Mouse (Mus musculus): ENCODE data around the gene Ripk3. TPM values are rescaled to one million over a fixed set of nuclear protein-coding genes. Genes with fewer than 3 reads are reported as not detected.
A peak's percentile ranks its signal among the peaks of the same experiment; 100 is the strongest.

Gene Ripk3
- polyA plus RNA-seq, 1 experiment: 0.28 TPM

DNA sequence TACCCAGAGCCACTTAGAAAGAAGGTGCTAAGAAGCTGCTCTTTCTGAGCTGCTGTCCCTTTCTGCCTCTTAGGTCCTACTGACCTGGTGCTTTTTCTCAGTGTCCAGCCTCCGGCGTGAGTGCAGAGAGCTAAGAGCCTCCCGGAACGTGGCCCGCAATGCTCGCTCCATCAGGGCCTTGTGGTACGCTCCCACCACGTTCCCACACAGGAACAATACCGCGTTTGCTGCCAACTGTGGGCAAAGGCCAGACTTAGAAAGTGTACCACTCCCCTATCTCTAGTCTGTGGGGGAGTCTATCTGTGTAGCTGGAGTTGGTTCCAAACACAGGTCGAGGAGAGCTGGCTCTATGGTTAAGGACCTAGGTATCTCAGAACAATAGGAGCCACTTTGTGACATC is 7.9 kb downstream of the Ripk3 start:
- H3K36me3 ChIP-seq (ENCODE audit: control insufficient read depth, insufficient read depth): no peaks in the 10 kb centered on the region
- no peak overlapping the region for H3K4me3 ChIP-seq
- peaks cover 9% of the 10 kb centered on the region for H3K27me3 ChIP-seq (ENCODE audit: control insufficient read depth, insufficient read depth, insufficient read length)
- TF ChIP-seq USF1 (IDR thresholded peaks at IDR 0.05; ENCODE audit: low read depth): no peak
- no peak for TF ChIP-seq TCF3 (IDR thresholded peaks at IDR 0.05; ENCODE audit: insufficient read length, low read depth)
- no peak for TF ChIP-seq TCF12 (IDR thresholded peaks at IDR 0.05; ENCODE audit: insufficient read depth, poor library complexity, severe bottlenecking)
- no peak for TF ChIP-seq MYOD1 (IDR thresholded peaks at IDR 0.05; ENCODE audit: control insufficient read depth in 1 of 3, insufficient read length in 2 of 3, low read depth in 2 of 3)
- no peak overlapping the region for H3ac ChIP-seq (ENCODE audit: control insufficient read depth, insufficient read length)
- H3K4me2 ChIP-seq (ENCODE audit: low read depth): peak overlapping the region; percentile 10
- H3K79me2 ChIP-seq (ENCODE audit: control insufficient read depth, insufficient read depth): no peaks in the 10 kb centered on the region

DNA sequence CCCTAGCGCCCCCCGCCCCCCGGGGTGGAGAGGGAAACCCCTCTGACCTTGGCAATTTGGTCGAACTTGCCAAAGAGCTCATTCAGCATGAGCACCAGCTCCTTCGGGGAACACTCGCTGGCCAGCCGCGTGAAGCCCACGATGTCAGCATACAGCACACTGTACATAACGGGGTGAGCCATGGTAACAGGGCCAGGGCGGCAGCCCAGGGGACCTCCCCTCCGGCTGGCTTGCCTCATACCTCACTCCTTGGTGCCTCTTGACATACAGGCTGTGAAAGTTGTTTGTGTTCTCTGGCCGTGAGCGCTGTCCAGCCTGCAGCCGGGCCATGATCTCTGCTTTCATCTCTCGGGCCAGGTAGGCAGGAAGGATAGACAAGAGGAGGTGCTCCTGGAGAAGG is 9.0 kb downstream of the Ripk3 start:
- H3K27me3 ChIP-seq (ENCODE audit: control insufficient read depth, insufficient read depth, insufficient read length): peaks cover 12% of the 10 kb centered on the region
- TF ChIP-seq POLR2AphosphoS2 (IDR thresholded peaks at IDR 0.05; ENCODE audit: insufficient read length, low read depth): no peak
- TF ChIP-seq MYOD1 (IDR thresholded peaks at IDR 0.05; ENCODE audit: control insufficient read depth in 1 of 3, insufficient read length in 2 of 3, low read depth in 2 of 3): no peak
- TF ChIP-seq TCF12 (IDR thresholded peaks at IDR 0.05; ENCODE audit: insufficient read depth, poor library complexity, severe bottlenecking): no peak
- TF ChIP-seq SRF (IDR thresholded peaks at IDR 0.05; ENCODE audit: control insufficient read depth, insufficient read length, low read depth): no peak
- TF ChIP-seq REST (IDR thresholded peaks at IDR 0.05; ENCODE audit: insufficient read depth, insufficient read length): no peak
- TF ChIP-seq E2F4 (IDR thresholded peaks at IDR 0.05; ENCODE audit: insufficient read depth): no peak
- no peak for TF ChIP-seq MAX (IDR thresholded peaks at IDR 0.05; ENCODE audit: low read depth)
- no peak for TF ChIP-seq POLR2A (IDR thresholded peaks at IDR 0.05; ENCODE audit: insufficient read length, low read depth)
- no peak for TF ChIP-seq MYOG (IDR thresholded peaks at IDR 0.05; ENCODE audit: control insufficient read depth in 1 of 3, insufficient read depth in 1 of 3, insufficient read length in 2 of 3, low read depth in 2 of 3)
- TF ChIP-seq USF1 (IDR thresholded peaks at IDR 0.05; ENCODE audit: low read depth): no peak
- TF ChIP-seq TCF3 (IDR thresholded peaks at IDR 0.05; ENCODE audit: insufficient read length, low read depth): no peak
- no peak for TF ChIP-seq CEBPB (IDR thresholded peaks at IDR 0.05; ENCODE audit: insufficient read depth, poor library complexity, severe bottlenecking)
- H3ac ChIP-seq (ENCODE audit: control insufficient read depth, insufficient read length): no peak overlapping the region
- no peaks in the 10 kb centered on the region for H3K79me2 ChIP-seq (ENCODE audit: control insufficient read depth, insufficient read depth)
- no peak overlapping the region for H3K4me2 ChIP-seq (ENCODE audit: low read depth)
- H3K4me3 ChIP-seq: no peak overlapping the region
- no peaks in the 10 kb centered on the region for H3K36me3 ChIP-seq (ENCODE audit: control insufficient read depth, insufficient read depth)

- H3K4me2 ChIP-seq (ENCODE audit: low read depth): no peak overlapping the region
- peaks cover 18% of the 10 kb centered on the region for H3K27me3 ChIP-seq (ENCODE audit: control insufficient read depth, insufficient read depth, insufficient read length)
- TF ChIP-seq TCF3 (IDR thresholded peaks at IDR 0.05; ENCODE audit: insufficient read length, low read depth): no peak
- no peak for TF ChIP-seq POLR2AphosphoS2 (IDR thresholded peaks at IDR 0.05; ENCODE audit: insufficient read length, low read depth)
- TF ChIP-seq SRF (IDR thresholded peaks at IDR 0.05; ENCODE audit: control insufficient read depth, insufficient read length, low read depth): no peak
- TF ChIP-seq TCF12 (IDR thresholded peaks at IDR 0.05; ENCODE audit: insufficient read depth, poor library complexity, severe bottlenecking): no peak
- TF ChIP-seq POLR2A (IDR thresholded peaks at IDR 0.05; ENCODE audit: insufficient read length, low read depth): no peak
- TF ChIP-seq E2F4 (IDR thresholded peaks at IDR 0.05; ENCODE audit: insufficient read depth): no peak
- TF ChIP-seq REST (IDR thresholded peaks at IDR 0.05; ENCODE audit: insufficient read depth, insufficient read length): no peak
- TF ChIP-seq MYOD1 (IDR thresholded peaks at IDR 0.05; ENCODE audit: control insufficient read depth in 1 of 3, insufficient read length in 2 of 3, low read depth in 2 of 3): no peak
- TF ChIP-seq MYOG (IDR thresholded peaks at IDR 0.05; ENCODE audit: control insufficient read depth in 1 of 3, insufficient read depth in 1 of 3, insufficient read length in 2 of 3, low read depth in 2 of 3): no peak
- no peak for TF ChIP-seq CEBPB (IDR thresholded peaks at IDR 0.05; ENCODE audit: insufficient read depth, poor library complexity, severe bottlenecking)
- TF ChIP-seq MAX (IDR thresholded peaks at IDR 0.05; ENCODE audit: low read depth): no peak
- no peak for TF ChIP-seq USF1 (IDR thresholded peaks at IDR 0.05; ENCODE audit: low read depth)
- no peak overlapping the region for H3ac ChIP-seq (ENCODE audit: control insufficient read depth, insufficient read length)
- H3K79me2 ChIP-seq (ENCODE audit: control insufficient read depth, insufficient read depth): no peaks in the 10 kb centered on the region
- no peak overlapping the region for H3K4me3 ChIP-seq
- H3K36me3 ChIP-seq (ENCODE audit: control insufficient read depth, insufficient read depth): no peaks in the 10 kb centered on the region
Observed at GRCm38 (mm10) chr14:55778686-55779085, 10.0 kb downstream of the Ripk3 start.

DNA sequence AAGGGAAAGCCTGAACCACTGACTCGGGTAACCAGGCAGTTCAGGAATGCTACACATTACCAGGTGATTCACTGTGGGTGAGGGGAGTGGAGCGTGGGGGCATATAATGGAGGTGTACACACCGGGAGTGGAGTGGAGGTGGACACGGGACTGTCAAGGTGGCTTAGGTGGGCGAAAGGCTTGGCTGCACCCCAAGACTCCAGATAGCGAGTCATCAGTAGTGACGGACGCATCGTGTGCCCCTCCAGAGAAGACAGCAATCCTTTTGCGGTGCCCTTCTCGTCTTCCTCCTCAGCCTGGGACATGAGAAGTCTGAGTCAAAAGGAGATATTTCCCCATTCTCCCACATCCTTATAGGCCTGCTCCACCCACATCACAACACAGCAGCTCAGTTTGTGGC is 10.9 kb downstream of the Ripk3 start:
- Histone ChIP-seq H3K79me2 (ENCODE audit: control insufficient read depth, insufficient read depth) (no peaks in the 10 kb centered on the region), H3K36me3 (ENCODE audit: control insufficient read depth, insufficient read depth) (no peaks in the 10 kb centered on the region), H3K4me3 (no peak overlapping the region), H3K4me2 (ENCODE audit: low read depth) (no peak overlapping the region), H3K27me3 (ENCODE audit: control insufficient read depth, insufficient read depth, insufficient read length) (peaks cover 24% of the 10 kb centered on the region), H3ac (ENCODE audit: control insufficient read depth, insufficient read length) (no peak overlapping the region)
- TF ChIP-seq MYOD1 (IDR thresholded peaks at IDR 0.05; ENCODE audit: control insufficient read depth in 1 of 3, insufficient read length in 2 of 3, low read depth in 2 of 3) (no peak), REST (IDR thresholded peaks at IDR 0.05; ENCODE audit: insufficient read depth, insufficient read length) (no peak), MYOG (IDR thresholded peaks at IDR 0.05; ENCODE audit: control insufficient read depth in 1 of 3, insufficient read depth in 1 of 3, insufficient read length in 2 of 3, low read depth in 2 of 3) (no peak), TCF3 (IDR thresholded peaks at IDR 0.05; ENCODE audit: insufficient read length, low read depth) (no peak), SRF (IDR thresholded peaks at IDR 0.05; ENCODE audit: control insufficient read depth, insufficient read length, low read depth) (no peak), POLR2A (IDR thresholded peaks at IDR 0.05; ENCODE audit: insufficient read length, low read depth) (no peak), CEBPB (IDR thresholded peaks at IDR 0.05; ENCODE audit: insufficient read depth, poor library complexity, severe bottlenecking) (no peak), E2F4 (IDR thresholded peaks at IDR 0.05; ENCODE audit: insufficient read depth) (no peak), POLR2AphosphoS2 (IDR thresholded peaks at IDR 0.05; ENCODE audit: insufficient read length, low read depth) (no peak), MAX (IDR thresholded peaks at IDR 0.05; ENCODE audit: low read depth) (no peak), TCF12 (IDR thresholded peaks at IDR 0.05; ENCODE audit: insufficient read depth, poor library complexity, severe bottlenecking) (no peak), USF1 (IDR thresholded peaks at IDR 0.05; ENCODE audit: low read depth) (no peak)

DNA sequence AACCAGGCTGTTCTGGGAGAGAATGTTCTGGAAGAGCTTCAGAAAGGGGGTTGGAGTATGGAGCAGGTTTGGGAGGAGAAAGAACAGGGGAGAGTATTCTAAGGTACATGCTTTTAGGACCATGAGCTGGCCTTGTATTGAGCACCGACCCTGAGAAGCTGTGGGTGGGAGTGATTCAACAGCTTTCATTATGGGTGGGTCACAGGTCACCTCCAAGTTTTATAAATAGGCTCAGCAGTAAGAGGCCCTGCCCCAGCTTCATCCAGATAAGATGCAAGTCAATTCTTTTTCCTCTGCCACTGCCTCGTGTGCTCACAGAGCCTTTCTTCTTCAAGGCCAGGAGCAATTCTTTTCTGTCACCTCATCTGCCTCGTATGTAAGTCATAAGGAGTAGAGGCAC is 11.5 kb downstream of the Ripk3 start:
- Histone ChIP-seq H3K27me3 (ENCODE audit: control insufficient read depth, insufficient read depth, insufficient read length) (peaks cover 30% of the 10 kb centered on the region), H3K4me2 (ENCODE audit: low read depth) (no peak overlapping the region), H3K4me3 (no peak overlapping the region), H3K79me2 (ENCODE audit: control insufficient read depth, insufficient read depth) (no peaks in the 10 kb centered on the region), H3K36me3 (ENCODE audit: control insufficient read depth, insufficient read depth) (no peaks in the 10 kb centered on the region), H3ac (ENCODE audit: control insufficient read depth, insufficient read length) (no peak overlapping the region)
- TF ChIP-seq REST (IDR thresholded peaks at IDR 0.05; ENCODE audit: insufficient read depth, insufficient read length) (no peak), TCF12 (IDR thresholded peaks at IDR 0.05; ENCODE audit: insufficient read depth, poor library complexity, severe bottlenecking) (no peak), TCF3 (IDR thresholded peaks at IDR 0.05; ENCODE audit: insufficient read length, low read depth) (no peak), SRF (IDR thresholded peaks at IDR 0.05; ENCODE audit: control insufficient read depth, insufficient read length, low read depth) (no peak), POLR2A (IDR thresholded peaks at IDR 0.05; ENCODE audit: insufficient read length, low read depth) (no peak), E2F4 (IDR thresholded peaks at IDR 0.05; ENCODE audit: insufficient read depth) (no peak), CEBPB (IDR thresholded peaks at IDR 0.05; ENCODE audit: insufficient read depth, poor library complexity, severe bottlenecking) (no peak)

Measured in myocyte (in vitro differentiated cells).